Mouse (Mus musculus): ENCODE measurements around the gene Gm28230.

DNA sequence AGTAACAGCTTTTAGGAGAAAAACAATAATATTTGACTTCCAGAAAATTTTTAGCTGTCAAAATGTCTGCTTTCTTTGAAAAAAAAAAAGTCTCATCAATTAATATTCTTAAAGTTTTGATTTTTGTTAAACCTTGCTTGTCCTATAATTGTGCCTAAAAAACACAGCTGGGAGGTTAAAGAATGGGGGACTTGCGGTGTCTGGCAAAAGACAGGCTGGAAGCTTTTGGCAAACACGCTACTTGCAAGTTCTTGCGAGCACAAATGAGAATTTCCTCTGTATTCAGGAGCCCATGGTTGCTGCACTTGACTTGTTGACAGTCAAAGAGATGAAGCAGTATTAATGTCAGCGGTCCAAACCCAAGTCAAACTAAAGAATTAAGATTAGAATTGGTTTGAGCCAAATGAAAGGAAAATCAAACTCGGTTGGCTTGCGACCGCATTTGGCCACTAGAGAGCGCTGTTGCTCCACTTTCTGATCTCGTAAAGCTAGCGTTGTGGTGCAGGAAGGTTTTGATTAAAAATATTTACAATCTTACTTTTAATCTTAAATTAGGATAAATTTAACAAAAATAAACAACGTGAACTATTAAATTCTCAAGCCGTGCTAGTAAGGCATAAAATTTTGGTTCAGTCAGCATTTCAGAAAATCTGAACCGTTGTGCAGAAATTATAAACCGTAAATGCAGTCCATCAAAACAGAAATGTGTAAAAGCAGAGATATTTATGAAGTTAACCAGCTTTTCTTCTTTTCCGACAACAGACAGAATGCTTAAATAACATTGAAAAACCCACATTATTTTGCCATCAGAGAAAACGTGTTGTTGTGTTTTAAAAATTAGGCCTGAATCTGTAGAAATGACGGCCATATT, 24.3 kb upstream of the Gm28230 start:
- peak; percentile 80; the same call in 1 of the 2 replicates for TF ChIP-seq ZC3H11A (IDR thresholded peaks at IDR 0.05; ENCODE audit: borderline replicate concordance, low read depth, low read length)
- no peak for TF ChIP-seq CHD2 (IDR thresholded peaks at IDR 0.05; ENCODE audit: low read depth, low read length)
- TF ChIP-seq HCFC1 (IDR thresholded peaks at IDR 0.05; ENCODE audit: borderline replicate concordance, insufficient read depth, low read length) = no peak
- no peak for TF ChIP-seq ZNF384 (IDR thresholded peaks at IDR 0.05; ENCODE audit: low read depth, low read length)

Data from ES-E14 (cell line).